Mouse (Mus musculus) ES-Bruce4 (cell line): ENCODE data around the gene Adh6b. TPM values are rescaled to one million over a fixed set of nuclear protein-coding genes. Genes with fewer than 3 reads are reported as not detected.

Source experiments
- H3K27ac ChIP-seq: 2 replicates; pipeline ENCODE4 v1.5.1; 2012; ENCODE audit warnings: low read length, inconsistent platforms; ENCODE audit not compliant: insufficient read depth
- H3K27me3 ChIP-seq: 2 replicates; pipeline ENCODE4 v1.6.1; 2012; ENCODE audit warnings: mild to moderate bottlenecking, low read length, inconsistent platforms; ENCODE audit not compliant: control insufficient read depth, poor library complexity, insufficient read depth, severe bottlenecking
- H3K36me3 ChIP-seq: 2 replicates; pipeline ENCODE4 v1.6.1; 2012; ENCODE audit warnings: inconsistent platforms, mild to moderate bottlenecking, low read length, moderate library complexity; ENCODE audit not compliant: control insufficient read depth, poor library complexity, insufficient read depth, severe bottlenecking
- H3K4me1 ChIP-seq: one replicate; pipeline ENCODE4 v1.8.1; 2011; ENCODE audit warnings: low read length; ENCODE audit not compliant: control insufficient read depth, insufficient read depth
- H3K4me3 ChIP-seq: 2 replicates; pipeline ENCODE4 v1.5.1; 2011; ENCODE audit warnings: low read depth, mild to moderate bottlenecking, low read length
- H3K9ac ChIP-seq: 2 replicates; pipeline ENCODE4 v1.6.1; 2012; ENCODE audit warnings: low read depth, mild to moderate bottlenecking, inconsistent platforms; ENCODE audit not compliant: poor library complexity, severe bottlenecking
- H3K9me3 ChIP-seq: replicated peaks from 2 replicates; pipeline ENCODE4 v1.6.1; 2012; ENCODE audit warnings: mild to moderate bottlenecking, low read length, inconsistent platforms; ENCODE audit not compliant: control insufficient read depth, poor library complexity, insufficient read depth, severe bottlenecking
- CTCF ChIP-seq: IDR thresholded peaks from one replicate; pipeline ENCODE4 v1.8.1; 2011; ENCODE audit warnings: low read depth, low read length
- EP300 ChIP-seq: IDR thresholded peaks from 2 replicates; pipeline ENCODE4 v1.6.1; 2011; ENCODE audit warnings: low read depth, low read length; ENCODE audit not compliant: insufficient read depth
- POLR2A ChIP-seq: IDR thresholded peaks from one replicate; pipeline ENCODE4 v1.8.1; 2011; ENCODE audit warnings: low read length; ENCODE audit not compliant: insufficient read depth
- polyA plus RNA-seq: library from polyadenylated mRNA; stranded (reverse); fragments of >200 nt; gene quantifications from 2 replicates; pipeline ENCODE4 v1.2.4, GENCODE M21; 2011; ENCODE audit warnings: low read depth; ENCODE audit not compliant: missing spikeins, insufficient read depth, insufficient read length

The Adh6b gene
- polyA plus RNA-seq, 1 experiment = not detected

DNA sequence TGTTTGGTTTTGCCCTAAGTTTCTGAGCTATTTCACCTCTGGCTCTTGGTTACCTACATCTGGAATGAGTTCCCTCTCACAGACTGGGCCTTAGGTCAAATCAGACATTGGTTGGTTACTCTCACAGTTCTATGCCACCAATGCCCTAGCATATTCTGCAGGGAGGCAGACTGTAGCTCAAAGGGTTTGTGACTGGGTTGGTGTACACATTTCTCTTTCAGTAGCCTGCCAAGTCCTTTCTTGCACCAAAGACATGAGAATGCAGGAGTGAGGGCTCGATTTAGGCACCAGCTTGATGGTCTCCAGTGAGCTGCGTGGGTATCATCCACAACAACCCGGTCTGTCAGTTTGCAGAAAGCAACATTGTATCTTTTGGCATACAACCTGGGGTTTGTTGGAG is 63.3 kb downstream of the Adh6b start:
- H3K4me3 ChIP-seq = no peak overlapping the region
- no peak for TF ChIP-seq POLR2A
- TF ChIP-seq EP300 = no peak
- no peak for TF ChIP-seq CTCF
- H3K36me3 ChIP-seq = no peaks in the 10 kb centered on the region
- no peaks in the 10 kb centered on the region for H3K9me3 ChIP-seq
- H3K27me3 ChIP-seq = no peaks in the 10 kb centered on the region
- no peak overlapping the region for H3K27ac ChIP-seq
- H3K9ac ChIP-seq = no peak overlapping the region
- no peaks in the 10 kb centered on the region for H3K4me1 ChIP-seq

DNA sequence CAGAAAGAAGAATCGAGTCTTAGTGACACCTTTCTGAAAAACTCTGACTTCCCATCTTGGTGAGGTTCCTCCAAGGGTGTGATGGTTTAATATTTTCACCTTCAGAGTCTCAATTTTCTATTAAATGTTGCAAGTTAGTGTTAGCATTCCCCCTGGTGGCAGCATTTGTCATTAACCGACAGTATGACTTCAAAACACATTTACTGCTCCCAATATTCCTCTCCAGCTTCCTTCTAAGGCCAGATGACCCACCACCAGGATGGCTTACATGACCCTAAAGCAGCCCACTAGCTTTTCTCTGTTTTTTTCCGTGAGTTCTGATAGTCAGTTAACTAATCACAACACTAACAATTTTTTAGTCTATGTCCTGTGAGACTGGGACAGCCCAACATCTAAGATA is 63.8 kb downstream of the Adh6b start:
- H3K9ac ChIP-seq = no peak overlapping the region
- no peaks in the 10 kb centered on the region for H3K4me1 ChIP-seq
- H3K27ac ChIP-seq = no peak overlapping the region
- H3K9me3 ChIP-seq = no peaks in the 10 kb centered on the region
- no peaks in the 10 kb centered on the region for H3K27me3 ChIP-seq
- TF ChIP-seq POLR2A (no peak), EP300 (no peak), CTCF (no peak)
- H3K36me3 ChIP-seq = no peaks in the 10 kb centered on the region
- H3K4me3 ChIP-seq = no peak overlapping the region

DNA sequence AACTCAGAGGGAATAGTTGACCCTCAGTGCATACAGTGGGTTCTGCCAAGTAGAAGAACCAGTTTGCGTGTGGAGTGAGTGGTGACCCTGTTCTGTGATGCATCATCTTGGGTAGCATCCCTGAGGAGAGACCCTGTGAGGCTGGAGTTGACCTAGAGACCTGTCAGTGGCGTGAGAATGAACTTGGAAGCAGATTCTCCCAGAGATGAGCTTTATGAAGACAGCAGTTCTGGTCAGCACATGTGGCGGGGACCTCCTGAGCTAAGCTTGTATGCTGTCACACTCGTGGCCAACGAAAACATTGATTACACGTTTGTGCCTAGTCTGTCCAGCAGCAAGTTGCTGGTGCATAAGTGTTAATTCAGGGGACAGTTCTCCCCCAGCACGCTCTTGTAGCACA is 64.3 kb downstream of the Adh6b start:
- H3K4me3 ChIP-seq = no peak overlapping the region
- no peaks in the 10 kb centered on the region for H3K36me3 ChIP-seq
- no peaks in the 10 kb centered on the region for H3K9me3 ChIP-seq
- TF ChIP-seq EP300 (no peak), POLR2A (no peak), CTCF (no peak)
- H3K4me1 ChIP-seq = no peaks in the 10 kb centered on the region
- H3K9ac ChIP-seq = no peak overlapping the region
- H3K27me3 ChIP-seq = no peaks in the 10 kb centered on the region
- H3K27ac ChIP-seq = no peak overlapping the region

DNA sequence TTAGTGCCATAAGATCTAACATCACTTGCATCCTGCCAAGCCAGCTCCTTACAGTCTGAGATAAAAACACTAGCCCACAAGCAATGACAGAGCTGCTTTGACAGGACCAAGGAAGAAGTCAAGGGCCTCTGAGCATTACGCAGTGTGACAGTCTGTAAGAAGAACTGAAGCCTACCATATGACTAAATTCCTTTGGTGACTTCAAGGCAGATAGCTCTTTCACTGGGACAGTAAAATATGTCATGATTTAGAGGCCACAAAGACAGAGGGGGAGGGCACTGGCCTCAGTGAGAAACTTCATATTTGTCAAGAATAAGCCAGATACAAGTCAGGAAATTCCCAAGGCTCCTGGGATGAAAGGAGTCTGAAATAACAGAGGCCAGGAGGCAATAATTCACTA is 66.3 kb downstream of the Adh6b start:
- H3K9me3 ChIP-seq = no peaks in the 10 kb centered on the region
- H3K27me3 ChIP-seq = no peaks in the 10 kb centered on the region
- H3K36me3 ChIP-seq = no peaks in the 10 kb centered on the region
- TF ChIP-seq CTCF (no peak), POLR2A (no peak)
- H3K27ac ChIP-seq = no peak overlapping the region
- no peaks in the 10 kb centered on the region for H3K4me1 ChIP-seq
- no peak overlapping the region for H3K4me3 ChIP-seq
- no peak overlapping the region for H3K9ac ChIP-seq

Other genes with a start within 250 kb of the Adh6b start
- gene Trmt10a, start 198.3 kb upstream of the Adh6b start, polyA plus RNA-seq = 27.6 and 29.1 TPM in 2 replicates
- gene Mttp, start 196.8 kb upstream of the Adh6b start, polyA plus RNA-seq = 5.3 and 6.2 TPM in 2 replicates
- gene 4930579F01Rik, start 147.9 kb upstream of the Adh6b start, polyA plus RNA-seq = not detected in 2 replicates
- gene Adh7, start 124.0 kb upstream of the Adh6b start, polyA plus RNA-seq = 0.43 TPM in 1 of 2 replicates, not detected in the other
- 0.54 TPM in 1 of 2 replicates, not detected in the other for gene Adh1, start 80.8 kb upstream of the Adh6b start, polyA plus RNA-seq
- not detected in 2 replicates for gene Adh6a, start 28.5 kb upstream of the Adh6b start, polyA plus RNA-seq
- not detected in 2 replicates for gene Adh4, start 73.7 kb downstream of the Adh6b start, polyA plus RNA-seq
- 242 and 250 TPM in 2 replicates for gene Adh5, start 101.3 kb downstream of the Adh6b start, polyA plus RNA-seq
- gene Metap1, start 147.7 kb downstream of the Adh6b start, polyA plus RNA-seq = 105 TPM in 2 replicates
- 378 and 409 TPM in 2 replicates for gene Eif4e, start 184.4 kb downstream of the Adh6b start, polyA plus RNA-seq